Mouse (Mus musculus) right cerebral cortex, postnatal 4 days (tissue): Measurements from ENCODE around the gene Olfr771.
"Not testable (repeated sequence)": the region's sequence is repeated elsewhere in the genome, so short reads cannot be mapped to it uniquely, and the experiment has no call there.

Source experiments
- DNase-seq: peaks from one replicate; pipeline ENCODE4 v3.0.0-alpha.2; 2022

Gene Olfr771

GRCm38 (mm10) chr10:129164651-129165050 is at the start of gene Olfr771:
Olfr771 (minus strand) TSS chr10:129164751.
- DNase-seq: no peak

- DNase-seq: not testable (repeated sequence)
Measured at GRCm38 (mm10) chr10:129187319-129187718, 22.8 kb upstream of the Olfr771 start, which contains the start of gene Olfr773. Olfr773 (minus strand) TSS chr10:129187419.

- DNase-seq: not testable (repeated sequence)
Measured at GRCm38 (mm10) chr10:129177821-129178220, 13.3 kb upstream of the Olfr771 start, which contains the start of gene Olfr772. Olfr772 (minus strand) TSS chr10:129177921.

- DNase-seq: no peak
Measured at GRCm38 (mm10) chr10:129138898-129139297, 25.7 kb downstream of the Olfr771 start, which contains the start of gene Olfr770. Olfr770 (minus strand) TSS chr10:129138998.

- DNase-seq: no peak
Measured at GRCm38 (mm10) chr10:129117761-129118160, 46.8 kb downstream of the Olfr771 start, which contains the start of gene Olfr769. Olfr769 (minus strand) TSS chr10:129117861.

- no peak for DNase-seq
Measured at GRCm38 (mm10) chr10:129115146-129115545, 49.4 kb downstream of the Olfr771 start.
